Mouse (Mus musculus): ENCODE data around the gene Phactr1.

Phactr1 gene

GRCm38 (mm10) chr13:42757654-42758400 is 77.4 kb downstream of the Phactr1 start:
- DNase-seq (ENCODE audit: extremely low spot score, low read depth, low spot score), result no peak

GRCm38 (mm10) chr13:42759170-42759569 is 78.7 kb downstream of the Phactr1 start:
- no peak for DNase-seq (ENCODE audit: extremely low spot score, low read depth, low spot score)

GRCm38 (mm10) chr13:42760907-42761544 is 80.6 kb downstream of the Phactr1 start:
- no peak for DNase-seq (ENCODE audit: extremely low spot score, low read depth, low spot score)

DNA sequence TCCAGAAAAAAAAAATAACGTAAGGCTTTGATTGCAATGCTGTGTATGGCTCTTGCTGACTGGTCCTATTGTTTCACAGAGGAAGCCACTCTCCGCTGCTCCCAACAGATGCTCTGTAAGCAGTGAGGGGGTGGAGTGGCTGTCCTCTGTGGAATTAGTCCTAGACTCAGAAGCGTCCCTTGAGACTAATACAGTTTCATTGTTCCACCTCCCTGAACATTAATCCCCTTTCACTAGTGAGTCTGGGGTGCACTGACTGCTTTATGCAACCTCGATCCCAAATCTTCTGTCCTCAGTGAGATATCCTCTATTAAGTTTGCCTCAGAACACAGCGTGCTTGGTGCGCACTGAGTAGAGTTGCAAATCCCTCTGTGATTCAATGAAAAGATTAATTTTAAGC is 91.9 kb downstream of the Phactr1 start:
- DNase-seq (ENCODE audit: extremely low spot score, low read depth, low spot score), result no peak

- no peak for DNase-seq (ENCODE audit: extremely low spot score, low read depth, low spot score)
Measured at GRCm38 (mm10) chr13:42774040-42774439, 93.6 kb downstream of the Phactr1 start.

DNA sequence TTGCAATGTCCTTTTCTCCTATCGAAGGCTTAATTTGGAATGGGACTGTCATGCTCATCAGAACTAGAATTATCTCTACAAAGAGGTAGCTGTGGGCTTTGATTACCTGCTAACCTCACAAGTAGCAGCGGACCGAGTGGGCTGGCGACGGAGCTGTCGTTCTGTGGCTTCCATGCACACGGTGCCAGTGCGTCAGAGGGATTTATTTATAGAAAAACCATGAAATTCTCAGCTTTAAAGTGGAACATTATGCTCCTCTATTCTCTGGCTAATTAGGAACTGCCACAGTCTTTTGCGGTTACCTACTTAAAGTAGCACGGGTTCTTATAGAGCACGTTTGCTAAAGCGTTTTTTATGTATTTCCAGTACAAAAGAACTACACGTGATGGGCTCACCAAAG is 101.7 kb downstream of the Phactr1 start:
- no peak for DNase-seq (ENCODE audit: extremely low spot score, low read depth, low spot score)

DNA sequence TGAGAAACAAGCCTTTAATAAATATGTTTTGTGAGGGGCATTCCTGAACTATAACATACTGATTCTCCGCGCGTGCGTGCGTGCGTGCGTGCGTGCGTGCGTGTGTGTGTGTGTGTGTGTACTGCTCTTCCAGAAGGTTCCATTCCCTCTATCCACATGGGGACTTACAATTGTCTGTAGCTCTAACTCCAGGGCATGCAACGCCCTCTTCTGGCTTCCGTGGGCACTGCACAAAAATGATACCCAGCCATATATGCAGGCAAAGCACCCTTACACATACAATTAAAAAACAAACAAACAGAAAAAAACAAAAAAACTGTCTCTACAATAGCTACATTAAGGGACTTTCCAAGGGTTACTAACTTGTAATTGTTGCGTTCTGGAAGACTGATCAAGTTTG is 108.8 kb downstream of the Phactr1 start:
- no peak for DNase-seq (ENCODE audit: extremely low spot score, low read depth, low spot score)

- peak; percentile 12 for DNase-seq (ENCODE audit: extremely low spot score, low read depth, low spot score)
Measured at GRCm38 (mm10) chr13:42792279-42792678, 111.9 kb downstream of the Phactr1 start.

DNA sequence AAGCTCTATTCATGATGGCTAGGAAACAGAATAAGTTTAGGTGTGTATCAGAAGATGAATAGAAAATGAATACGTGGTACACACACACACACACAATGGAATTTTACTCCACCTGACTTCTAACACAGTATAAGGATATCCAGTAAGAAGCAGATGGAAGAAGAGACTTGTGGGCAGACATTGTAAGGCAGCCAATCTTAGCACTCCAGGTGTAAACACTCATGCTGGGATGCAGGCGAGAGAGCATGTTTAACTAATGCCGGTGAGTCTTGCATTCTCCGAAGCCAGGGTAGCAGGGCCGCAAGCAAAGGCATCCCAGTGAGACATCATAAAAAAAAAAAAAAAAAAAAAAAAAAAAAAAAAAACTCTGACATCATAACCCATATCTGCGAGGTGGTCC is 120.1 kb downstream of the Phactr1 start:
- DNase-seq (ENCODE audit: extremely low spot score, low read depth, low spot score), result no peak

GRCm38 (mm10) chr13:42804314-42804713 is 123.9 kb downstream of the Phactr1 start:
- DNase-seq (ENCODE audit: extremely low spot score, low read depth, low spot score), result no peak

DNA sequence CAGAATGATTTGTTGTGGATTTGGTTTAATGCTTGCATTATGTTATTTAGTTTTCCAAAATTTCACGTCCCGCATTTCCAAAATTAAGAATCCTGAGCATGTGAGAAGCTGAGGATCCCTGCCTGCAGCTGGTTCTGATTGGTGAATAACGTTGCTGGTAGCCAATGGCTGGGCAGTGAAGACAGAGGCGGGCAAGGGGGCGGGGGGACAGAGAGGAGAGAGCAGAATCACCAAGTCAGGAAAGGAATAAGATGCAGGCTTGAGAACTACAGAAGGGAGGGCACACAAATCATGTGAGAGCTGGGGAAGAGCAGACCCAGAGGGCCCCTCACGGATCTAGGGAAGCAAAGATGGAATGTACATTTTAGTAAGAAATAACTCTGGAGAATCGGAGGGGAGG is 132.3 kb downstream of the Phactr1 start:
- no peak for DNase-seq (ENCODE audit: extremely low spot score, low read depth, low spot score)

GRCm38 (mm10) chr13:42818378-42818777 is 138.0 kb downstream of the Phactr1 start:
- no peak for DNase-seq (ENCODE audit: extremely low spot score, low read depth, low spot score)

DNA sequence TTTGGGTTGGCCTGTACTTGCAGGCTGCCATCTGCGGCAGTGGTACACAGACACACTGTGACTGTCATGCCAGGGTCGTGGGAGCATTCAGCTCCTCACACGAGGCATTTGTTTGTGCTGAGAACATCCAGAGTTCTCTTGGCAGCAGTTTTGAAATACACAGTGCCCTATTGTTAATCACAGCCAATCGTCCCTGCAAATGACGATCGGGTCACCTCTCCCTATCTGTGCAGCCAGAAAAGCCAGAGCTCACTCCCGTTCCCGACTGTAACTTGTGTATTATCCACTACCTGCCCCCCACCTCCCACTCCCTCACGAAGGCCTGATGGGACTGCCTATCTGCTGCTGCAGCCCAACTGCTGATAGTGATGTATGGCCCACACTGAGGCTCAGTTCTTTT is 140.1 kb downstream of the Phactr1 start:
- DNase-seq (ENCODE audit: extremely low spot score, low read depth, low spot score), result no peak

GRCm38 (mm10) chr13:42821426-42822106 is 141.1 kb downstream of the Phactr1 start:
- no peak for DNase-seq (ENCODE audit: extremely low spot score, low read depth, low spot score)

DNA sequence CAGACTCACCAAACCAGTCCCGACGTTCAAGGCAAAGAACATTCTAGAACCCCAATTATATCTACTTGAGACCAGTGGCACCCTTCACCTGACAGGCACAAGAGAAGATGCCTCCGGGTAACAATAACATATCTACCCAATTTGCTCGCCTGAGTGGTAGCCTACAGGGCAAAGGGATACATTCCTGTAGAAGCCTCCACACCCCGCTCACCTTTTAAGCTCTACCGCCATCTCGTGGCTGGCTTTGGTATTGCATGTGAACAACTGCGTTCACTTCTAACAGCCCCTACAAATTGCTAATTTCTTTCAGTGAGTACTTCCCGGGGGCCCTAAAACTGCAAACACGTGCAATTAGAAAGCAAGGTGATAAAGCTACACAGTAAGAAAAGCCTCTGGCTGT is 142.1 kb downstream of the Phactr1 start:
- peak; percentile 57 for DNase-seq (ENCODE audit: extremely low spot score, low read depth, low spot score)

- DNase-seq (ENCODE audit: extremely low spot score, low read depth, low spot score), result no peak
Measured at GRCm38 (mm10) chr13:42823875-42824274, 143.5 kb downstream of the Phactr1 start.

GRCm38 (mm10) chr13:42826602-42827001 is 146.2 kb downstream of the Phactr1 start:
- no peak for DNase-seq (ENCODE audit: extremely low spot score, low read depth, low spot score)

DNA sequence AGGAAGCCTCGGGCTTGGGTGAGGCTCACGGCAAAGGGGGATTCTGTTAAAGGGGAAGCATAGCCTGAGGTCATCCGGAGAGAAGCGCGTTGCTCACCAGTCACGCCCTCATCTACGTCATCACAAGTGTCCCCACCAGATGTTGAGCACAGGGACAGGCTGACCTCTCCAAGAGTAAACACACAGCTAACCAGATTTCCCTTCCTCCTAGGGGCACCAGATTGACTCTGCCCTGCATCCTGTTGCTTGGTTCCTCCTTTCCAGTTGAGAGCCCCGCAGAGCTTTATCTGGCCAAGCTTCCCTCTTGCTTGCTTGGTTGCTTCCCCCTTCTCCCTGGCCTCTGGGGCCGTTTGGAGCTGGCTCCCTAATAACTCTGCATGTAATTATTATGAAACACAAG is 148.6 kb downstream of the Phactr1 start:
- DNase-seq (ENCODE audit: extremely low spot score, low read depth, low spot score), result no peak

DNA sequence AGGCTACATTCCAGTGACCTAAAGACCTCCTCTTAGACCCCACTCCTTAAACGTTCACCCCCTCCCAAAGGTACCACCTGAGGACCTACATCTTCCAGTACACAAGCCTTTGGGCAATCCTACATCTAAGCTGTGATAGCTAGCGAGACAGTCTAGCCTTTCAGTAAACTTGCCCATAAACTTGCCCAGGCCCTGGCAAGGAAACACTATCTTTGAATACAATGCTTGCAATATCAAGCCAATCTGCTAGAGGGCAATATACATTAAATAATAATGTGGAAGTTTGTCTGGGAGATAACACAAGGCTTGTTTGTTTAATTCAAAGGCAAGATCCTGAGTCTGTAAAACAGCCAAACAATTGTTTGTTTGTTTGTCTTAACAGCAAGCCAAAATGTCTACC is 155.0 kb downstream of the Phactr1 start:
- no peak for DNase-seq (ENCODE audit: extremely low spot score, low read depth, low spot score)

GRCm38 (mm10) chr13:42839358-42839757 is 158.9 kb downstream of the Phactr1 start:
- DNase-seq (ENCODE audit: extremely low spot score, low read depth, low spot score), result no peak

DNA sequence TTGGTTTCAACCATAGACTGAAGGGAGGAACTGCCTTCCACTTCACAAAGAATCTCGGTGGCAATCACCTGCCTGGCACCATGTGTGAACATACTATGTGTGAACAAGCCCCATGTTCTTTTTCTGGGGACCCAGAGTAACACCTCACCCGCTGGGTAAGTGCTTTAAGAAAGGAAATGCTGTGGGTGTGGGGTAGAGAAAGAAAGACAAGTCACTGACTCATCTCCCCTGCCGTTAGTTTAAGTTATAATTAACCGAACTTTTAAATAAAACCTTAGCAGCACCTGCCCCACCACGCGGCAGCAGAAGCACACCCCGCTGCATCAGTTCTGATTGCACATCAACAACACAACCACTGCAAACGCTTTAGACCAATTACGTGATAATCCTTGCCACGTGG is 171.7 kb downstream of the Phactr1 start:
- DNase-seq (ENCODE audit: extremely low spot score, low read depth, low spot score), result no peak

Data from hindlimb bud, embryonic 11.5 days (tissue).